Mouse (Mus musculus) frontal cortex, postnatal 36 days (tissue): Measurements from ENCODE around the gene Foxo3.

ENCODE experiments used
- DNase-seq, 2 experiments: peaks; one replicate each; pipeline ENCODE4 v3.0.0; 2022; ENCODE audit warnings: low spot score in 2 of 2

The Foxo3 gene

GRCm38 (mm10) chr10:42251203-42251602 lies 25.4 kb downstream of the Foxo3 start:
- peak; percentile 33 to 51 for DNase-seq

GRCm38 (mm10) chr10:42249965-42250364 lies 26.6 kb downstream of the Foxo3 start:
- no peak for DNase-seq

DNA sequence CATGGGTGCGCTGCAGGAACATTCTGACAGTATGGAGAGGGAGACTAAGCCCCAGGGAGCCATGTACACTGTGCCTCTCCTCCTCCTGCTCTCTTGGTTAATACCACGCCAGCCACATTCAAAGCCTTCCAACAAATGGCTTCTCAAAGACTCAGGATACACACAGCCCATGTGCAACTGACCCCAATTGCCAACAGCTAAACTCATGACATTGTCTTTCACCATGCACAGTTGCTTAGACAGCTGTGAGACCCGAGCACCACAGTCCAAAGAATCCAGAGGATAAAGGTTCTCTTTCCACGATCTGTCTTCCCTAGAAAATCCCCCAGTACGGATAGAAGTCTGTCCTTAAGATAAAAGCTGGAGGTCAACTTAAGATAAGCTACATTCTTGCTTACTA lies 27.9 kb downstream of the Foxo3 start:
- DNase-seq = no peak

- DNase-seq = no peak
These were observed 28.4 kb downstream of the Foxo3 start for GRCm38 (mm10) chr10:42248156-42248555.

DNA sequence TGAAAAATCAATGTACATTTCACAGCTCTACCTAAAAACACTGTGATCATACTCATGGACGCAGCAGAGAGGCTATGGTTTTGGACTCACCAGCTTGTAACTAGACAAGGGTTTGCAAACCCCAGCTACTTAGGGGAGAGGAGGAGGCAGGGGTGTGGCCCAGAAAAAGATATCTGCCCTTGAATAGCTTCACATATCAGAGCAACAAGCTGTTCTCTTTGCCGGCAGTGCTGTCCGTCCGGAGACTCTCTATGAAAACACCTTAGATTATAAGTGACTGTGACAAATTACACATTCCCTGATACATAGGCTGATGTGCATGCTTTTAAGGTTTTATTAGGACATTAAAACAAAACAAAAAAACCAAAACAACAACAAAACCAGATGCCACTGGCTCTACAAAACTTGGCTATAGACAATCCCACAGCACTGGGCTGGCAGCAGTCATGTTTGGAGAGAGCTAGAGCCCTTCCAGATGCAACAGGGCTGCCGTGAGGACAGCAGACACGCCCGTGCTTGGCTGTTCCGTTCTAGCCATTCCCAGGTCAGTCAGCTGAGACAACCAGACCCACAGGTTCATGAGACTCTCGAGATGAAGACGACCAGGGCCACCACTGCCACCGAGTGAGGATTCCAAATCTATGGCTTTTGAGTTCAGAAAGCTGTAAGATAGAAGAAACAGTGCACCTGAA lies 29.3 kb downstream of the Foxo3 start:
- no peak for DNase-seq

DNA sequence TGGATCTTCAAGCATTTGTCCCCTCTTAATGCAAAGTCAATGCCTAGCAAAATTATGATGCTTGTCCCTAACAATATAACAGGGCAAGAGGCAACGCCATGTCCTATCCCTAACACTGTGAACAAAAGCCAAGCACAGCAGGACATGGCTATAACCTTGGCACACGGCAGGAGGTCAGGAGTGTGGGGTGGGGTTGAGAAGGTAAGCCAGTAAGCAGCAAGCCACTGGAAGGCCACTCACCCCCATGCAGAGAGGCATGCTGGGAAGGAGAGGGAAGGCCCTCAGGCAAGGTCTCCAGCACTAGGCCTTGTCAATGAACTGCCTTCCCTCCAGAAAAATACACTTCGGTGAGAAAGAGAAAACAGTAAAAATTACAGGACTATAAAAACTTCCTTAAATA lies 30.1 kb downstream of the Foxo3 start:
- DNase-seq = no peak

DNA sequence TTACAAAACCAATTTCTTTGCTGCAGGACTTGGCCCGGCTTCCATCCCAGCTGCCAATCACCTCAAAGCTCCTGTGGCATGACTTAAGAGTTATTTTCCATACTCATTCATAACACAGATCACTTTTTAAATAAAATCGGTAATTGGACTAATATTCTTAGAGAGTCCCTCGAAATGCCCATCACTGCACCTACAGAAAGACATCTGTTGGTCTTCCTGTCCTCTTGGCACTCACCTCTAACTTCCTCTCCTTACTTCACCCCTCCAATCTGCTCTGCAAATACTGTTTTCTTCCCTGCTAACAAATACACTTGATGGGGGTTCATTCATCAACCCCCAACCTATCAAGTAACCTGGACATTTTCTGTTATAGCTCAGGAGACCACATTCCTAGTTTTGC lies 30.9 kb downstream of the Foxo3 start:
- no peak for DNase-seq

DNA sequence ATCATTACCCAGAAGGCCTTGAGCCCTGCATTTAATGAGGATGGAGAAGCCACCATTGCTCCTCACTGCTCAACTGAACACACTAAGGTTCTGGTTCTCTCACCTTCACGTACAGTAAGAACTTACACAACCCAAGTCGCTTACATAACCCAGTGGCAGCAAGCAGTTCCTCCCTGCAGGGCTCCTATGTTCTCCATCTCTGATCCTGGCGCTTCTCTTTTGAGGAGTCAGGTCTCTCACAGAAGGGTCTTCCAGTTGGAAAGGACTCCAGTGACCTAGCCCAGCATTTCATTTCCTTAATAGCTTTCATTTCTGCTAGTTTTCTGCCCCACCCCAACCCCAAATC lies 31.3 kb downstream of the Foxo3 start:
- DNase-seq = no peak

- no peak for DNase-seq
These were observed 31.9 kb downstream of the Foxo3 start for GRCm38 (mm10) chr10:42244420-42245255.

GRCm38 (mm10) chr10:42243925-42244324 lies 32.6 kb downstream of the Foxo3 start:
- no peak for DNase-seq

DNA sequence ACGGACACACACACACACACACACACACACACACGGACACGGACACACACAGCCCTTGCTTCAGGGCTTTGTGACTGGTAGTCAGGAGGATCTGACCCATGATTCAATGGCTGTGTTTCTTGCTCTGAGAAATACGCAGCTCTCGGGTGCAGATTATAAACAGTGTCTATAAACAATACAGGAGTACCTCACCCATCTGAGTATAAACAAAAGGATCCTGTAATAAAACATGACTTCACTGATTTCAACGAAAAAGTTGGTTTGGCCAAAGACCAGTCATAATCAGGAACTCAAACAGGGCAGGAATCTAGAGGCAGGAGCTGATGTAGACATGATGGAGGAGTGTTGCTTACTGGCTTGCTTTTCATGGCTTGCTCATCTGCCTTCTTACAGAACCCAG lies 34.1 kb downstream of the Foxo3 start:
- no peak for DNase-seq

GRCm38 (mm10) chr10:42241775-42242174 lies 34.8 kb downstream of the Foxo3 start:
- peak in 1 of 2 experiments; percentile 24 for DNase-seq

DNA sequence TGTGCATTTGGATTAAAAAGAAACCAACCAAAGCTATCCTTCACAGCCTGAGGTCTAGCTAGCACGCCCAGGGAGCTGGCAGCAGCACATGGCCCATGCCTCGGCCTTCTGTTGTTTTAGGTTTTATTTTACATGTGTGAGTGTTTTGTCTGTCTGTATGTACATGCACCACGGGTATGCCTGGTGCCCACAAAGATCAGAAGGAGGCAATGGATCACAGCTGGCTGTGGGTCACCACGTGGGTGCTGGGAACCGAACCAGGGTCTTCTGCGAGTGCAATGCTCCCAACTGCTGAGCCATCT lies 36.8 kb downstream of the Foxo3 start:
- DNase-seq = no peak

- DNase-seq = no peak
These were observed 37.4 kb downstream of the Foxo3 start for GRCm38 (mm10) chr10:42238923-42239809.

GRCm38 (mm10) chr10:42238296-42238695 lies 38.3 kb downstream of the Foxo3 start:
- no peak for DNase-seq

DNA sequence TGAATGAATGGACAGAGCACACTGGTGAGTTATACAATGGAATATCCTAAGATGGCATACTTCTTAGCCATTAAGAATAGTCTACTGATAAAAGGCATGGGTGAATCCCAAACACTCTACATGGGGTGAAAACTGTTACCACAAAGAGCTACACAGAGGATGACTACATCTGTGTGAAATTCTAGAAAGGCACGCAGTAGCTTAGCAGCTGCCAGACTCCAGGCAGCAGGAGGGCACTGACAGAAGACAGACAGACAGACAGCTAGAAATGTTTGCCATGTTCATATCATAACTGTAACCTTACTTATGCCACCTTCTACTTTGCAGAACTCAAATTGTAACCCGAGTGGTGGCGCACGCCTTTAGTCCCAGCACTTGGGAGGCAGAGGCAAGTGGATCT lies 39.0 kb downstream of the Foxo3 start:
- DNase-seq = no peak

DNA sequence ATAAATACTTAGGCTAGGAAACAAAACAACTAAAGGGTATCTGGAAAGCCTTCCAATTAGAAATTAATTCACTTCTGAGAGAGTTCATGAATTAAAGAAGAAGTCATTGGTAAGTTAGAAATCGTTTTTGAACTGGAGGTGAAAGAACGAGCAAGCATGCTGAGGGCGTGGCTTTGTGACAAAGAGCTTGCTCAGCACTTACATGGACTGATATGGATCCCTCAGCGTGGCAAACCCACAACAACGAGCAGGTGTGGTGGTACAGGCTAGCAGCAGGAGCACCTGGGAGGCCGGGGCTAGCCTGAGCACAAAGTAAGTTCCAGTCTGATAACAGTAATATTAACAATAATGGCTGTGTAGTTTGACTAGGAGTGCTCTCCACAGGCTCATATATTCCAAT lies 41.2 kb downstream of the Foxo3 start:
- no peak for DNase-seq

GRCm38 (mm10) chr10:42232977-42233376 lies 43.6 kb downstream of the Foxo3 start:
- DNase-seq = no peak

DNA sequence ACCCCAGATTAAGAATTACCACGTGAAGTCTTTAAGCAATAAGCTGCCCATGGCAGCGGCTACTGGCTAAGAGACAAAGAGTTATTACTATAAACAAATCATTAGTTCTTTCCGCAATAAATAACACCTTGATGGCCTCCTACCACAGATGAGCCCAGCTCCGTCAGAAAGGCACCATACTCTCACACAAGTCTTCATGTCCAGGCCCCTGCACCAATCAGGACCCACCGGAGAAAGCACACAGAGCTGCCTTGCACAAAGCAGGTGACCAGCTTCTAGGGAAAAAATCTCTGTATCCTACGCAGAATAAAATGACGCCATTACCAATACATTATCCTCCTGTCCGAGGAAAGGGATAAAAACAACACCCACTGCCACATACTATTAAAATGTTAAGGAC lies 44.7 kb downstream of the Foxo3 start:
- DNase-seq = no peak

- DNase-seq = no peak
These were observed 45.4 kb downstream of the Foxo3 start for GRCm38 (mm10) chr10:42231100-42231541.

- no peak for DNase-seq
These were observed 46.0 kb downstream of the Foxo3 start for GRCm38 (mm10) chr10:42230471-42231099.

- no peak for DNase-seq
These were observed 48.8 kb downstream of the Foxo3 start for GRCm38 (mm10) chr10:42227751-42228241.
